Mouse (Mus musculus): ENCODE results near the gene Gm21954.

GRCm38 (mm10) chr3:55461092-55461491, 10.9 kb downstream of the Gm21954 start:
- TF ChIP-seq CTCF (IDR thresholded peaks at IDR 0.05; ENCODE audit: control insufficient read depth, insufficient read depth, insufficient replicate concordance, low read depth, low read length) (no peak), POLR2A (IDR thresholded peaks at IDR 0.05; ENCODE audit: control insufficient read depth, low read depth, low read length) (no peak)
